Mouse (Mus musculus) neural tube, embryonic 14.5 days (tissue): ENCODE data around the gene Nsmce3. TPM values are rescaled to one million over a fixed set of nuclear protein-coding genes. Genes with fewer than 3 reads are reported as not detected.

Experiments used
- ATAC-seq: fragments of 200-750 bp; cut with Nextera tagmentation; 2 replicates; pipeline ENCODE4 v1.8.0; 2017; ENCODE audit warnings: low read depth, mild to moderate bottlenecking, moderate TSS enrichment, moderate library complexity
- H3K27ac ChIP-seq: fragments of 300-500 bp; sonication (generic); 2 replicates; pipeline ENCODE4 v1.5.1; 2014; ENCODE audit warnings: low read depth, mild to moderate bottlenecking, control low read depth, low read length, moderate library complexity, mixed read lengths
- H3K27me3 ChIP-seq: fragments of 300-500 bp; sonication (generic); 2 replicates; pipeline ENCODE4 v1.6.1; 2014; ENCODE audit warnings: low read length; ENCODE audit not compliant: control insufficient read depth, insufficient read depth
- H3K36me3 ChIP-seq: fragments of 300-500 bp; sonication (generic); 2 replicates; pipeline ENCODE4 v1.6.1; 2014; ENCODE audit warnings: low read length, mixed read lengths; ENCODE audit not compliant: control insufficient read depth, insufficient read depth
- H3K4me1 ChIP-seq: fragments of 300-500 bp; sonication (generic); 2 replicates; pipeline ENCODE4 v1.6.1; 2014; ENCODE audit warnings: low read length; ENCODE audit not compliant: control insufficient read depth, insufficient read depth
- H3K4me2 ChIP-seq: fragments of 300-500 bp; sonication (generic); 2 replicates; pipeline ENCODE4 v1.6.1; 2014; ENCODE audit warnings: mild to moderate bottlenecking, low read depth, low read length, control low read depth
- H3K4me3 ChIP-seq: fragments of 300-500 bp; sonication (generic); 2 replicates; pipeline ENCODE4 v1.5.1; 2014; ENCODE audit warnings: low read depth, low read length, control low read depth, mixed read lengths
- H3K9ac ChIP-seq: fragments of 300-500 bp; sonication (generic); replicated peaks from 2 replicates; pipeline ENCODE4 v1.6.1; 2014; ENCODE audit warnings: low read depth, mild to moderate bottlenecking, control low read depth, low read length, mixed read lengths
- H3K9me3 ChIP-seq: fragments of 300-500 bp; sonication (generic); 2 replicates; pipeline ENCODE4 v1.6.1; 2016; ENCODE audit warnings: low read length; ENCODE audit not compliant: control insufficient read depth
- WGBS: fragments of 180-500 bp; shearing (Covaris S2); extraction: QIAGEN DNeasy Blood & Tissue Kit; methylation state at CpG from one replicate; pipeline ENCODE4 v1.1.7; 2014; 5-methylcytosine and 5-hydroxymethylcytosine counted together
- polyA plus RNA-seq: library from polyadenylated mRNA; unstranded; fragments of >200 nt; fragmentation: Nextera tagmentation; extraction: Ambion mirVana; gene quantifications from 2 replicates; pipeline ENCODE4 v1.2.1, GENCODE M21; 2014

The Nsmce3 gene
- polyA plus RNA-seq, 1 experiment from 2014 or later = 11.8 TPM

- Histone ChIP-seq H3K9me3 (no peaks in the 10 kb centered on the region), H3K36me3 (no peaks in the 10 kb centered on the region), H3K27me3 (no peaks in the 10 kb centered on the region), H3K27ac (peak overlapping the region; percentile 39; the same call in 1 of the 2 replicates), H3K4me1 (no peaks in the 10 kb centered on the region), H3K9ac (no peak overlapping the region), H3K4me2 (no peak overlapping the region), H3K4me3 (no peak overlapping the region)
- ATAC-seq = peak; percentile 66; the same call in 1 of the 2 replicates
- 13% methylated on average over 5 of the region's 5 CpGs for WGBS
These were observed 42.4 kb downstream of the Nsmce3 start for GRCm38 (mm10) chr7:64830214-64830995.

DNA sequence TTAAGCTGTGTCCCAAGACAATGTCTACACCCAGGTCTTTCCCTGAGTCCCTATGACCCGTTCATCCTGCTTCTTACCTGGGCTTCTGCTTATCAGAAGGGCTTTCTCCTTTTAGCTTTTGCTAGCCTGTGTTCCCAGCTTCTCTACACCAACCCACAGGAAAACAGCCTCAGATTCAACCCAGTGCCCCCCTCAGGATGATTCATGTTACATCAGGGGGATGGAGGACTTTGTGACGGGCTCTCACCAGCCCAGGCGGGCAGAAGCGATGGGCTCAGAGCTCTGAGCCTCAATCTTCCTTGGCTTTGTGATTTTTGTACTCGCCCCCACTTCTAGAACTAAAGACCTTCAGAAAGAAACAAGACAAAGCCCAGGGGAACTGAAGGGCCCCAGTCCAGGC, 51.7 kb downstream of the Nsmce3 start:
- Histone ChIP-seq H3K4me1 (no peaks in the 10 kb centered on the region), H3K27ac (no peak overlapping the region), H3K27me3 (no peaks in the 10 kb centered on the region), H3K4me3 (no peak overlapping the region), H3K9me3 (no peaks in the 10 kb centered on the region), H3K4me2 (no peak overlapping the region), H3K36me3 (no peaks in the 10 kb centered on the region), H3K9ac (no peak overlapping the region)
- WGBS = 85% methylated on average over 5 of the region's 5 CpGs
- no peak for ATAC-seq

- no peaks in the 10 kb centered on the region for H3K27me3 ChIP-seq
- H3K9ac ChIP-seq = no peak overlapping the region
- no peak overlapping the region for H3K4me3 ChIP-seq
- WGBS = 67% methylated on average over 9 of the region's 9 CpGs
- H3K4me1 ChIP-seq = no peaks in the 10 kb centered on the region
- no peak overlapping the region for H3K27ac ChIP-seq
- no peaks in the 10 kb centered on the region for H3K36me3 ChIP-seq
- ATAC-seq = peak; percentile 17; the same call in 1 of the 2 replicates
- no peak overlapping the region for H3K4me2 ChIP-seq
- H3K9me3 ChIP-seq = no peaks in the 10 kb centered on the region
These were observed 53.1 kb downstream of the Nsmce3 start for GRCm38 (mm10) chr7:64819683-64820082.
